Mouse (Mus musculus) cerebellum, postnatal 10 days (tissue): ENCODE data around the gene Robo1.

Experiments used
- DNase-seq, 2 experiments: peaks; one replicate each; pipeline ENCODE4 v3.0.0; 2021; ENCODE audit warnings: mixed read lengths in 2 of 2

Robo1 gene

GRCm38 (mm10) chr16:72937183-72937582 is 629.1 kb downstream of the Robo1 start:
- DNase-seq, result no peak

- DNase-seq, result no peak
Observed at GRCm38 (mm10) chr16:72939862-72940261, 631.8 kb downstream of the Robo1 start.

GRCm38 (mm10) chr16:72940786-72941185 is 632.7 kb downstream of the Robo1 start:
- no peak for DNase-seq

GRCm38 (mm10) chr16:72944403-72944802 is 636.3 kb downstream of the Robo1 start:
- DNase-seq, result no peak

DNA sequence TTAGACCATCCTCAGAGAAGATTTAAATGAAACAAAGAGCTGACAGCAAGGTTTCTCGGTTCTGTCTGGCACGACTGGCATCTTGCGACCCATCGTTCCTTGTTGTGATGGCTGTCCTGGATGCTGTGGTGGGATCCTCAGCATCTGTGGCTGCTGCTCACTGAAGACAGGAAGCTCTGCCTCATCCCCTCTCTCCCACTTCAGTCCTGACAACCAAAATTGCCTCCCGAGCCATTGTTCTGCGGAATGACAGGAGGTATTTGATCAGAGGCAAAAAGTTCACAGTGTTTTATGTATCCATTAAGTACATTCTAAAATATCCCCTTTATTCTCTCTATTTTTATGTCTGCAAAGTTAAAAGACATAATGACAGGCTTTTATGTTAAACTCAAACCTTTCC is 643.9 kb downstream of the Robo1 start:
- DNase-seq, result no peak

GRCm38 (mm10) chr16:72959018-72959702 is 651.1 kb downstream of the Robo1 start:
- no peak for DNase-seq

DNA sequence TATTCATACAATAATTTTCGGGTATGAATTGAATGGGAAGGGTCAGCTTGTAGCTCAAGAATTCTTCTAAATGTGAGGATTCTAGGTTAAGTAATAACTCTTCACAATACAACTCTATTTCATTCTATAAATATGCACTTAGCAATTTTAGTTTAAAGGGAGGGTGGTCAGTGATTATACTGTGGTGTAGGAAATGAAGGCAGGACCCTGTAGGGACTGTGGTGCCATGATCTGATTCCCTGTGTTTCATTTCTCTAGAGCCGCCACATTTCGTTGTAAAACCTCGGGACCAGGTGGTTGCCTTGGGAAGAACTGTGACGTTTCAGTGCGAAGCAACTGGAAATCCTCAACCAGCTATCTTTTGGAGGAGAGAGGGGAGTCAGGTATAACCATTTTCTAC is 651.7 kb downstream of the Robo1 start:
- no peak for DNase-seq

GRCm38 (mm10) chr16:72963782-72964181 is 655.7 kb downstream of the Robo1 start:
- DNase-seq, result no peak

GRCm38 (mm10) chr16:72967509-72967908 is 659.4 kb downstream of the Robo1 start:
- no peak for DNase-seq

GRCm38 (mm10) chr16:72969990-72970389 is 661.9 kb downstream of the Robo1 start:
- no peak for DNase-seq

GRCm38 (mm10) chr16:72973685-72974084 is 665.6 kb downstream of the Robo1 start:
- no peak for DNase-seq

DNA sequence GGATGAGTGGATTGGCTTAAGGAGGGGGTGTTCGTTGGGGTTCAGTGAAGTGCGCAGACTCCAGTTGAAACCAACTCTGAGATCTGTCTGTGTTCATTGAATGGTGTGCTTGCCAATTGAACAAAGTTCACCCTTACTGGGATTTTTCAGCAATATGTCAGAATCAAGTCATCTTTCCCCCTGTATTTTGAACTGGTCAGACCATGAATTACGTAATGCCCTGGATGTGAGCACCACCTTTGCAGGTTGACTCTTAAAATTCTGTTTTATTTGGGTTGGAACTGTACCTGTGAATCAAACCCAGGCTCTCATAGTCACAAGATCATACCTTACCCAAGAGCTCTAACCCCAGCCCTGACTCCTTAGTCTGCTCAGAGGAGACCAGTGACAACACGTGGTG is 666.6 kb downstream of the Robo1 start:
- no peak for DNase-seq

DNA sequence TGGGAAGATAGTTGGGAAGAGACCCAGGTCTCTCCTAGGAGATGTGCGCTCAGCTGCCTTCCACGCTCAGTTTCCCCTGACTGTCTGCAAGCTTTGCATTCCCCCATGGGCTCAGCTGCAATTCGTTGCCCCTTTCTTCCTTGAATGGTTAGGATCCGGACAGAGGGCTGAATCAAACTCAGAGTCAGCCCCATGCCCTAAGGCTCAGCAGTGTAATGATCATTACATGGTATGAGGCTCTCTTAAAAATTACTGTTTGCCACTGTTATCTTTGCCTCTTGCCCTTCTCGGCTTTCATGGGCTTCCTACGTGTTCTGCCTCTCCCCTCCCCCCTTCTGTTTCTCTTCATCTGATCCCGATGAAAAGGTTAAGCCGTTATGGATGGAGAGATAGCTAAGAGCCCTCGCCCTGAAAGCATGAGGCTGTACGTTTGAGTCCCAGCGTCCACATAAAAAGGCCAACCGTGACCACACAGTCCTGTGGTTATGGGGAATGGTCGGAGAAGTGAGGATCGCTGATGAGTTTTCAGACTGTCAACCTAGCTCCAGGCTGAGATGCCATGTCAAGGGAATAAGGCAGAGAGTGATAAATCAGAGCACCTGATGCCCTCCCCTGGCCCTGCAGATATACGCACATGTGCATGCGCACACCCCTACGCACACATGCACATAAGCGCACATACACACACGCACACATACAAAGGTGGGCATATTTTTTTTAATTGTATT is 668.9 kb downstream of the Robo1 start:
- no peak for DNase-seq

DNA sequence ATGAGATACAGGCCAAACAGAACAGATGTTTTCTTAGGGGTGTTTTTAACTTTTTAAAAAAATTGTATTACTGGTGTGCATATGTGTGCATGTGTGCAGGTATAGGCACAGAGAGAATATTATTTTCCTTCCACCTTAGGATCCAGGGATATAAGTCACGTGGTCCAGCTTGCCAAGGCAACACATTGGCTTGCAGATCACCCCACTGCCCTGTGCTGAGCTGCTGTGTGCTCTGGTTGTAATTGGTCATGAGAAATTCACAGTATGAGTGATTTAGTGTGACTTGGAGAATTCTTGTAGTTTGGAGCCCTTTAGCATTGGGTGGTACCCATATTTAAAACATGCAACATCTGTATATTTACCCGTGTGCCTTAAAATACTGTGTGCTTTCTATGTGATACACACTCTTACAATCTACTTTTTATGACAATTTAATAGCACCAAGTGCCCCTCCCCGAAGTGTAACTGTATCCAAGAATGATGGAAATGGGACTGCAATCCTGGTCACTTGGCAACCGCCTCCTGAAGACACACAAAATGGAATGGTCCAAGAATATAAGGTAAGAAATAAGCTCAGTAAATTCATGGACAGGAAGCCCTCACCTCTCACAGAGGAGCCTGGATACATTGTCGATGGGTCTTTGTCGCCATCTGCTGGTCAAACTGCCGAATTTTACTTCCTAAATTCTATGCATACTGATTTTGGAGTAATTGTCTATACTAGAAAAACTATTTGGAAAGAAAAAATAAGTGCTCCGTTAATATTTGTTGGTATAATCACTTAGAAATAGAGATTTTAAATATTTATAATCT is 671.5 kb downstream of the Robo1 start:
- peak; percentile 85 to 89 for DNase-seq

DNA sequence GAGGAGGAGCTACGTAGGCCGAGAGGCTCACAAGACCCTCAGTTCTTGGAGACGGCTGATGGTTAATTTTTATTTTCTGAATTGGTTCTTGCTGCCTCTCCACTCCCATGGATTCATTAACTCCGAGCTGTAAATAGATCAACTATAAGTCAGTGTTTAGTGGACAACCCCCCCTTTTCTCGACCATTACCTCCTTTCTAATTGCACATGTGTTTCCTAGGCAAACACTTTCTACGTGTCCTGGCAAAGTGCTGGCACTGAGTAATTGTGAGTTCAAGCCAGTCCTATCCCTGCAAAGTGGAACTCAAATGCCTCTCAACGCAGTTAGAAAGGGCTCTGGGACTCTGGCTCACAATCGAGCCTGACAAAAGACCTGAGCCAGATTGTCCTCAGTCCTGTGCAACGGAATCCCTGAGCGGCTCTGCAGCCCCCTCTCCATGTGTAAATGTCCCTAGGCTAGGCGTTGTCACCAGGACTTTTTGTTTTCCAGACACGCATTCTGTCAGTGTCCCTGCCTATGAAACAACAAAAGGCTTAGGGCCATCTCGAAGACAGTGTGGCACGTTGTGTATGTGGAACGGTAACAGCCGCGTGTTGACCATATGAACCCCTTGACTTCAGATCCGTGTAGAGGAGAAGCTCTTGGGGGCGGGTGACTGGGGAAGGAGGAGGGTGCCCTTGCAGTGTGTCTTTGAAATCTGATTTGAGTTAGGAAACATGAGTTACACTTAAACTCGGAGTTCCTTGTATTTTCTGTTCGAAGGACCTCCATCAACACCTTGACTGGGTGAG is 682.5 kb downstream of the Robo1 start:
- DNase-seq, result no peak

DNA sequence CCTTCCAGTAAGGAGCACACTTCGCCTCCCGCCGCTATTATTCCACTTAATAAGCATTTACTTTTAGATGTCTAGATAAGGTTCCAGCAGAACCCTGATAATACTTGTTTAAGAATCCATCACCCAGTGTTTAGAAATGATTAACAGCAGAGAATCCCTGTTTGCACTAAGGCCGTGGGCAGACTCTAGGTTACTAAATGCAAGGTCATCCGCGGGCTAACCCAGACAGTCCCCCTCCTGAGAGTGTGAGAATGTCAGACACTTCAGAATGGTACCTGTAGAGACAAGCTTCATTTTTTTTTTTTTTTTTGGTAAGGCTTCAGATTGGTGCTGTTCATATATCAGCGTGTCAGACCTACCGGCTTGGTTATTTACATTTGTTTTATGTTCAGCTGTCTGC is 685.1 kb downstream of the Robo1 start:
- no peak for DNase-seq

DNA sequence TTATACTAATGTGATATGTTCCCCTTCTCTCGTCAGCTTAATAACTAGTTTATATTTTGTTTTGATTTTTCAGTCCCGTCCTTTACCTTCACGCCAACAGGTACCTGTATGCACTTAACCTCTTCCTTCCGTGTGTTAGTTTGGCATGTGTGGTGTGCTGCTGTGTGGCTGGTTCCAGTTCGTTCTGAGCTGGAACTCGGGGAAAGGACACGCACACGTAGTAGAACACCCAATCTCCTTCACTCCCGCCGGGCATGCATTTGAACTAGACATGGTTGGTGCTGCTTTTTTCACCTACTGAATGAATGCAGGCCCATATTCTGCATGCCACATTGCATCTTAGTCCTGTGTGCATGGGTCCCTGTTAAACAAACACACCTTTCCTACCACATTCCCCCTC is 685.5 kb downstream of the Robo1 start:
- no peak for DNase-seq

DNA sequence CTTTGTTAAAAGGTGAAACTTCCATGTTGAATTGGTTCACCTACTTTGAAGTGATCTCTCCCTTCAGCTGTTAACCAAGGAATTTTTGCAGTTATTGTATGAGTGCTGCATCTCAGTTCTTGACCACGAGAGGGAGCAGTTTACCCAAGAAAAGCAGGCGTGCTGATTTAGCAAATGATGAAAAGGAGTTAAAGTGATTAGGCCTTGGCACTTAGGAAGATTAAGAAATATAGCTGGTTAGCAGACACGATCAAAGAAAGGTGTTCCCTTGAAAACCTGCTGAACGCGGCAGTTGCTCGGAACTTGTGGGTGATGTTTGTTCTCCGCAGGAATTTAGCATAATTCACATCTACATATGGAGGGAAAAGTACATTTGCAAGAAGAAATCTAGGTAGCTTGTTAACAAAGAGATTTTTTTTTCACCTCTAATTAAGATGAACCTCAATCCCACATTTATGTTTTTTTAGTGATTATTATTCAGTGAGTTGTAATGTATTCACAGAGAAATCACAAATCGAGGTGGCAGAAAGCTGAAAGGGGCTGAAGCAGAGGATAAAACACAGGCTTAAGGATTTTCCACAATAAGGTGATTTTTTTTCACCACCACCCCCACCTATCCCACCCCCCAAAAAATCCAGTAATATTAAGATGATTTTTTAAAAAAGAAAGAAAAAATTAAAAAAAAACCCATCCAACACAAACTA is 687.3 kb downstream of the Robo1 start:
- peak; percentile 81 to 87 for DNase-seq

DNA sequence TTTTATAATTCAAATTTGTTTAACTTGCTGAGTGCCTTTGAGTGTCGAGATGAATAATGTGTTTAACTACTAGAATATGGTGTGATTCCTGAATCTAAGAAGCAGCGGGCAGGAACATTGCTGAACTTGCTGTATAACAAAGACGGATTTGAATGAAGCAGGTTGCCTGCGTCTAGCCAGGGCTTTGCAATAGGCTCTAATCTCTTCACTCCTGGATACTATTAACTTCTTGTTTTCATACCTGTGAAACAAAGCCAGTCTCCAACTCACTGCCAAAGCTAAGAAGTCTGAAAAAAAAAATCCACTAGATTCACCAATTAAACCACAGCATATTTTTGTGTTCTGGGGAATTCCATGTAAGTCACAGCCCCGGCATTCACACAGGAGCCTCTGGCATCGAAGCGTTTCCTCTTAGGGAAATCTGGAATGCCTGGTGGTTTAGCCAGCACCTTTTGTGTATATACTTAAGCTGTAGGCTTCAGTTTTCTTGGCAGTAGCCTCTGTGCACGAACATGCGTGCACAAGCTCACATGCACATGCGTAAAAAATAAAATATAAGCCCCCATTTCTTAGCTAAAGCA is 687.9 kb downstream of the Robo1 start:
- DNase-seq, result no peak

GRCm38 (mm10) chr16:72998677-72999076 is 690.6 kb downstream of the Robo1 start:
- DNase-seq, result peak; percentile 40 to 48

- DNase-seq, result no peak
Observed at GRCm38 (mm10) chr16:73002685-73003084, 694.6 kb downstream of the Robo1 start.

- DNase-seq, result no peak
Observed at GRCm38 (mm10) chr16:73004601-73005000, 696.5 kb downstream of the Robo1 start.
